Comparison of ENCODE assay signal across 9 mouse cellular contexts in the genomic region with DNA sequence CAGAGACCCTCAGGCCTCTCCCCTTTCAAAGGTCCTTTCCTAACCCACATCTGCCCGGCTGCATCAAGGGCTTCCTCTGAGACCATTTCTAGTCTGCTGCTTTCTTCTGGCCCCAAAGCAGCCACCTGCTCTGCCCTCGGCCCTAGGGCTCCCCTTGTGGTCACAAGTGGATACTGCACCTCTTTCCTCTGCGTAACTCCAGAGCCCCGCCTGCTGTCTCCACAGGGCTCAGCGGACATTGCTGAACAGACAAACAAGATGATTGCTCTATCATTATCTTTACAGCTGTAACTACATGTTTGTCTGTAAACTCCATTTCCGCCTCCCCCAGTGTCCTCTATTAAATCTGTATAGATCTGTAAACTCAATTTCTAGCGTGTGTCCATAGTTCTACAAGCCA. TPM values are rescaled to one million over a fixed set of nuclear protein-coding genes. Genes with fewer than 3 reads are reported as not detected.
DNase-seq lines count a peak whose midpoint lies in the region; ATAC-seq lines count a peak whose summit lies in the region.
"Had no signal": no experiment of that assay in that cellular context is flagged by ENCODE, and none has a peak within 500 bp of the region (broad histone marks: within the 10 kb centered on the region; RNA-seq: fewer than 3 reads in every experiment).

No protein-coding gene starts in this region.

- peak; percentile 39 for DNase-seq in MEL-GATA-1-ER (ENCODE audit: extremely low read depth, low read depth)
- peak; percentile 36 to 58 for DNase-seq in adrenal gland, postnatal 4 days (ENCODE audit: low spot score in 2 of 2)
- peak; percentile 79 for DNase-seq in embryonic facial prominence, embryonic 14.5 days (ENCODE audit: low spot score)
- DNase-seq in heart, postnatal 10 days: peak; percentile 85 to 90
- peak; percentile 56 to 80 for DNase-seq in layer of hippocampus, adult 8-10 months (ENCODE audit: low spot score in 2 of 2)
- DNase-seq in lung, postnatal 14 days: peak; percentile 82
- peak; percentile 77 to 84 for DNase-seq in right cerebral cortex, postnatal 10 days (ENCODE audit: low spot score in 2 of 2)
- DNase-seq in urinary bladder, postnatal 36 days (ENCODE audit: low spot score in 2 of 2): peak; percentile 49 to 64

- H3K9ac ChIP-seq in embryonic facial prominence, embryonic 14.5 days (ENCODE audit: low read depth, low read length): no peak overlapping the region
- H3K9ac ChIP-seq: midbrain, embryonic 12.5 days had no signal

- H3K27ac ChIP-seq in embryonic facial prominence, embryonic 14.5 days (replicated peaks; ENCODE audit: low read depth, low read length): no peak overlapping the region
- H3K27ac ChIP-seq: midbrain, embryonic 12.5 days had no signal

- H3K4me2 ChIP-seq in embryonic facial prominence, embryonic 14.5 days (ENCODE audit: low read depth, low read length): no peak overlapping the region
- H3K4me2 ChIP-seq: midbrain, embryonic 12.5 days had no signal

- H3K4me3 ChIP-seq in embryonic facial prominence, embryonic 14.5 days (ENCODE audit: low read depth, low read length): no peak overlapping the region
- H3K4me3 ChIP-seq: midbrain, embryonic 12.5 days had no signal

- 6% methylated on average over 7 of the region's 7 CpGs for WGBS in embryonic facial prominence, embryonic 14.5 days

- no peaks in the 10 kb centered on the region for H3K9me3 ChIP-seq in embryonic facial prominence, embryonic 14.5 days (ENCODE audit: control insufficient read depth, low read length)
- H3K9me3 ChIP-seq: midbrain, embryonic 12.5 days had no signal

- H3K36me3 ChIP-seq in embryonic facial prominence, embryonic 14.5 days (ENCODE audit: control insufficient read depth, insufficient read depth, low read length): no peaks in the 10 kb centered on the region
- H3K36me3 ChIP-seq: midbrain, embryonic 12.5 days had no signal

- intact Hi-C loops in heart, postnatal 10 days (cut with DNase I): loop anchor here (5.0 kb wide), 1 partner anchor 365 kb away; no protein-coding TSS in a partner anchor

- H3K4me1 ChIP-seq in embryonic facial prominence, embryonic 14.5 days (ENCODE audit: control insufficient read depth, insufficient read depth, low read length): no peaks in the 10 kb centered on the region

- no peaks in the 10 kb centered on the region; the same call in 1 of the 2 replicates for H3K27me3 ChIP-seq in embryonic facial prominence, embryonic 14.5 days (replicated peaks; ENCODE audit: control insufficient read depth, insufficient read depth, low read length)
- H3K27me3 ChIP-seq: midbrain, embryonic 12.5 days had no signal

- ATAC-seq in embryonic facial prominence, embryonic 14.5 days (ENCODE audit: low read depth): peak; percentile 47; the same call in 1 of the 2 replicates

RNA-seq across cellular contexts. Expression of gene Rapgef1, which starts 37.1 kb away (rescaled TPM):
- total RNA-seq in adrenal gland, postnatal 4 days (2021): 10 to 100 TPM; 64.6 to 65.1 TPM
- 19.0 and 22.4 TPM in 2 replicates for polyA plus RNA-seq in embryonic facial prominence, embryonic 14.5 days (2014; fragmentation: Nextera tagmentation; extraction: Ambion mirVana)
- total RNA-seq in heart, postnatal 10 days (2021): 100 to 1,000 TPM in 1 of 2 experiments, 10 to 100 TPM in 1; 92.7 to 102 TPM
- 10 to 100 TPM; 78.8 to 94.5 (median 89.3) TPM for total RNA-seq in layer of hippocampus, adult 8-10 months (2022)
